Mouse (Mus musculus) G1E-ER4 (cell line): ENCODE measurements around the gene Kxd1. TPM values are rescaled to one million over a fixed set of nuclear protein-coding genes. Genes with fewer than 3 reads are reported as not detected.

Experiments
- GATA1 ChIP-seq: IDR thresholded peaks from one replicate; pipeline ENCODE4 v1.8.0; 2012; ENCODE audit warnings: low read length, inconsistent platforms
- polyA plus RNA-seq: library from polyadenylated mRNA; stranded (reverse); fragments of >175 nt; gene quantifications from 2 replicates; pipeline ENCODE4 v1.2.3, GENCODE M21; 2012

The Kxd1 gene
- polyA plus RNA-seq, 1 experiment: 41.4 TPM

DNA sequence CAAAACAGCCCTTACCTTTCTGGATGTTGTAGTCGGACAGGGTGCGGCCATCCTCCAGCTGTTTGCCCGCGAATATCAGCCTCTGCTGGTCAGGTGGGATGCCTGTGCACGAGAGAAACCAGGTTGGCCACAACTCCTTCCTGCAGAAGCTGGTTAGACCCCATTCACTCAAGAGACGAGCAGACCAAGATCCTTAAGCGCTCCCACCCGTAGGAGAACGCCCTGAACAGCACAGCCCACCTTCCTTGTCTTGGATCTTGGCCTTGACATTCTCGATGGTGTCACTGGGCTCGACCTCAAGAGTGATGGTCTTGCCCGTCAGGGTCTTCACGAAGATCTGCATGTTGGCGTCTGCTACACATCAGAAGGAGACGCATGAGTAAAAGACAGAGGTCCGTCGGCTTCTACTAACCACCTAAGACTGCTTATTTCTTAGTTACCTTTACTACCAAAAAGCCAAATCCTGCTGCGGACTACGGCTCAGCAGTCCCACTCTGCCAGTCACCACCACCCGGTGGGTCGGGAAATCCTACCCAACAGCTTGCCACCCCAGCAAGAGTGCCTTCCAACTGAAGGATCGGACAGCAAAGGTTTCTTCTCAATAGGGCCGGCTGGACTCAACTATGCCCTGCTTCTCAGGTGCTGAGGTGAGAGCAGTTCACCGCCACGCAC, 18.3 kb downstream of the Kxd1 start:
- no peak for TF ChIP-seq GATA1

DNA sequence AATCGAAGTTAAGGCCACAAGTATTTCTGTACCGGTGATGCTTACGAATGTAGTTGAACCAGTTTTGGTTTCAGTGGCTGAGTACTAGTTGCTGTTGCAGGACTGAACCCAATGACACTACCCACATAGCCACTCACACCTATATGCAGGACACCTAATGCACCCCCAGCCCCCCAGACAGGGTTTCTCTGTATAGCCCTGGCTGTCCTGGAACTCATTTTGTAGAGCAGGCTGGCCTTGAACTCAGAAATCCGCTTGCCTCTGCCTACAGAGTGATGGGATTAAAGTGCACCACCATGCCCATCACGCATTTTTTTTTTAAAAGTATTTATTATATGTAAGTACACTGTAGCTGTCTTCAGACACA, 20.7 kb downstream of the Kxd1 start:
- no peak for TF ChIP-seq GATA1

DNA sequence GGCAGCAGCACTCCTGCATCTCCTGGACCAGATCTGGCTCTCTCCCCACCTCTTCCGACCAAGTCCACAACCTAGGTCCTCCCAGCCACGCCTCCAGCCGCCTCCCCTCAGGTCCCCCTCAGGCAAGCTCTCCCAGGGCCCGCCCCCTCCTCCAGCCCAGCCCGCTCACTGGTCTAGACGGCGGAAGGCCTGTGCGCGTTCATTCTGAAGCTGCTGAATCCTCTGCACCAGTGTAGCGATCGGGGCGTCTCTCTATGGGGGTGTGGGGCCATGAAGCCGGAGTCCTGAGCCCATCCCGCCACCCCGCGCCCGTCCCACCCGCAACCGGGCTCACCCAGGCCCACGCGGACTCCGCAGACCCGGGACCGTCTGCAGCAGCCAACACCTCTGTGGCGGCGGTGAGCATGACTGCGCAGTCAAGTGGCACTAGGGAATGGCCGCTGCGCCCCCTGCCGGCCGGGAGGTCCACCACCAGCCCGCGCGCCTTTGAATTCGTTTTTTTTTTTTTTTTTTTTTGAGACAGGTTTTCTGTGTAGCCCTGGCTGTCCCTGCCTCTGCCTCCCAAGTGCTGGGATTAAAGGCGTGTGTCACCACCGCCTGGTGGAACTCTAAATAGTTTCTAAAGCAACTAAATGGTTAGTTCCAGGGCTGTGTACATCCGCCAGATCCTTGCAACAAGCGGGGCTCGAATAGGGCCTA, 21.3 kb downstream of the Kxd1 start, which contains the start of gene Rex1bd:
Gene Rex1bd, minus strand, starts transcription at position 425 of the 699 bp plus-strand sequence.
- TF ChIP-seq GATA1: no peak

DNA sequence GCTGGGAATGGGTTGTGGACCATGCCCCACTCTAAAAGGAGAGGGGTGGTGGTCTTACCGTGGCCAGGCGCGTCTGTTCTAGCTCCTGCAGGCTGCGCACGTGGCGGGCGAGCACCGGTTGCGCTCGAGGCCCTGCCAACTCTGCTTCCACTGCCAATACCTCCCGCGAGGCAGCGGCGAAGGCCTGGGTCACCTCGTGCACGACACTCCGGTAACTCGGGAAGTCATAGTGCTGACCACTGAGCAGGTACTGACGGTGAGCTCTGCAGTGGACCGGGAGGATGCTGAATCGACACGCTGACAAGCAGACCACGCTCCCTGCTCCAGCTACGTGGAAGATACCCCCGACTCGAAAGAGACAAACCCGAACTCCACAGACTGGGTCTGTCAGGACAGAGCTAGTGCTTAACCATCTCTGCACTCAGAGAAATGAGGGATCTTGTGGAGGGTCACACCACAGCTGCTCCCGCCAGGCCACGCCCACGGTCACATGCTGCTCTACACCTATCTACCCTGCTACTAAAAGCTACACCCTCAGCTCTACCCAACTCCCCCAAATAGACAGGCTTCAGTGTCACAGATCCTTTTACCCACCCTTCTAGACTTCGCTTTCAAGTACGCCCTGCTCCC, 21.9 kb downstream of the Kxd1 start:
- TF ChIP-seq GATA1: no peak

DNA sequence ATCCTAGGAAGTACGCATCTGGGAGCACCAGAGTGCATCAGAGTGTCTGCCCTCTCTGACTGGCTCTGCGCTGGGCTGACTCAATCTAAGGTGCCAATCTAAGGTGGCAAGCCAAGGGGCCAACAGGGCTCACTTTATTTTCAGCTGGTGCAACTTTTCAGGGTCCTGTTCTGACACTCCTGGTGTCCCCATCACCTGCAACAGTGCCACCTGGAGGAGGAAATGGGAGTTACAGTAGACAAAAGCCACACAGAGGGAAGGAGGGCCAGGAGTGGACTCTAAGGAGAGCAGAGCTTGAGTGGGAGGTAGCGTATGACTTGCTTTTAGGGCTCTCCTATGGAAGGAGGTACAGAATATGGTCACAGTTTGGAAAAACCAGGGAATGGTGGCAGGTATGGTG, 22.9 kb downstream of the Kxd1 start:
- TF ChIP-seq GATA1: no peak

DNA sequence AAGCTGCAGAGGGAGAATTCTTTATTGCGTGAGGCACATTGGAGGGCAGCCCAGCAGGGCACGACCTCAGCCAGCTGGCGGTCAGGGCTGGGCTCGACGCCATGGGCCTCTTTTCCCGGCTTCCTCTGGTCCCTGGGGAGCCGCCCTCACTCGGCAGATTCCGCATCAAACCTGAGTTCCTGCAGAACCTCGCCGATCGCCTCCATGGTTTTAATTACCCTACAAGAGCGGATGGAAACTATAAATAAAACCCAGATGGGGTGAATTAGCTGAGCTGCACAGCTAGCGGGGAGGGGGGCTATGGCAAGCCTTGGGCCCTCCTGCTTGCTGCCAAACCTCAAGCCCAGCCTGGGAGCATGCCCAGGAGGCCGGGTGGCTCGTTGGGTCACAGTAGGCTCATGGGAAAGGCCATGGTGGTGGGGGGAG, 23.5 kb downstream of the Kxd1 start:
- no peak for TF ChIP-seq GATA1

DNA sequence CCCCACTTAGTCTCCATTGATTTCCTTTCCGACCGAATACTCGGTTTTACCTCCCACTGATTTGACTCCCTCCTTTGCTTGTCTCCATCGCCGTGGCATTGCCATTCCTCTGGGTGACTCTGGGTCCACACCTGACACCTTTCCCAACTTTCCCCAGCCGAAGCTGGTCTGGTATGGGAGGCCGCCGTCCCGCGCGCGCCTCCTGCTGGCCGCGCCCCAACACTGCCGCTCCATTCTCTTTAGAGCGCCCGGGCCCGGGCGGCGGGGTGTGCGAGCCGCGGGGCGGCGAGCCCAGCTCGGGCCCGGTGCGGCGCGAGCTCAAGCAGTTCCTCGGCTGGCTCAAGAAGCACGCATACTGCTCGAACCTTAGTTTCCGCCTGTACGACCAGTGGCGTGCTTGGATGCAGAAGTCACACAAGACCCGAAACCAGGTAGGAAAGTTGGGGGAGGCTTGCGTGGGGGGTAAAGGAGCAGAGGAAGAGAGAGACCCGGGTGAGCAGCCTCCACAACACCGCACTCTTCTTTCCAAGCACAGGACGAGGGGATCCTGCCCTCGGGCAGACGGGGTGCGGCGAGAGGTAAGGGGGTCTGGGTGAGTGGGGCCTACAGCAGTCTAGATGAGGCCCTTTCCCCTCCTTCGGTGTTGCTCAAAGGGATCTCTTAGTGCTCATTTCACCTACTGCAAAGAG, 24.6 kb downstream of the Kxd1 start:
- no peak for TF ChIP-seq GATA1

DNA sequence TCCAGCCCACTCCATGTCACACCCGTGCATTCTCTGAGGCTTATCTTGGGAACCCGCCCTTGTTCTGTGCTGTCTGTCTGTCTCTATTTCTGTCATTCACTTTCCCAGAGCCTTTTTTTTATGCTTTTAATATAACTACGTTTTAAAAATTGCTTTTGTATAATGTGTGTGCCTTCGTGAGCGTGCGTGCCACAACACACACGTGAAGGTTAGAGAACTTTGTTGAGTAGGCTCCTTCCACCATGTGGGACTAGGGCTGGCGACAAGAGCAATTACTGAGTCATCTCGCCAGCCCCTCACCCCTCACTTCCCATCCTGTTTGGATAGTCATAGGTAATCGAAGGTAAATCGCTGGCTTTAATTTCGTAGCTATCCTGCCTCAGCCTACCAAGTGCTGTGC, 25.2 kb downstream of the Kxd1 start:
- no peak for TF ChIP-seq GATA1

DNA sequence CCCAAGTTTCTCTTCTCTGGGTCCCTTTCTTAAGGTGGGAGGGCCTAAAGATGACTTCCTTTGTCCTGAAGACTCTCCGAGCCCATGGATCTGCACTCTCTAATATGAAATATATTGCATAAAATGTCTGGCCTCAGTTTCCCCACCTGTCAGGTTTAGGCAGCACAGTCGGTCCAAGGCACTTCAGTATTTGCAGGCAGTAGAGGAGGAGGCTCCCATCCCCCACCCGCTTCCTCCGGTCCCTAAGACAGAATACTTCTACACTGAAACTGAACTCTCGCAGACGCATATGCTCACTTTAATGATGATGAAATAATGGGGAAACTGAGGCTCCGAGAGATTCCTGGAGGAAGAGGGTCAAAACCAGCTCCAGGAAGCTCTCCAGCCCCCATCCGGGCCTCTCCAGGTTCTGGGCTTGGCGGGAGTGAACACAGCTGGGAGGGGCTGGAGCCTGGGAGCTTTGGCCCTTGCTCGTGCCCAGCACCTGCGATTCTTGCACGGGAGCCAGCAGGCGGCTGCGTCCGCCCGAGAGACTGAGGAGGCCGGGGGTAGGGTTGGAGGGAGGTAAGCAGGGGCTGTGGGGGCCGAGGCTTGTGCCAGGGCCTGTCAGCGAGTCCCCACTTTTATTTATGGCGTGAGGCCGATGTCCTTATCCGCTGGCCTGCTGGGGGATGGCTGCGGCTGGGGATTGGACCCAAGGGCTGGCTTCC, 25.8 kb downstream of the Kxd1 start:
- no peak for TF ChIP-seq GATA1

DNA sequence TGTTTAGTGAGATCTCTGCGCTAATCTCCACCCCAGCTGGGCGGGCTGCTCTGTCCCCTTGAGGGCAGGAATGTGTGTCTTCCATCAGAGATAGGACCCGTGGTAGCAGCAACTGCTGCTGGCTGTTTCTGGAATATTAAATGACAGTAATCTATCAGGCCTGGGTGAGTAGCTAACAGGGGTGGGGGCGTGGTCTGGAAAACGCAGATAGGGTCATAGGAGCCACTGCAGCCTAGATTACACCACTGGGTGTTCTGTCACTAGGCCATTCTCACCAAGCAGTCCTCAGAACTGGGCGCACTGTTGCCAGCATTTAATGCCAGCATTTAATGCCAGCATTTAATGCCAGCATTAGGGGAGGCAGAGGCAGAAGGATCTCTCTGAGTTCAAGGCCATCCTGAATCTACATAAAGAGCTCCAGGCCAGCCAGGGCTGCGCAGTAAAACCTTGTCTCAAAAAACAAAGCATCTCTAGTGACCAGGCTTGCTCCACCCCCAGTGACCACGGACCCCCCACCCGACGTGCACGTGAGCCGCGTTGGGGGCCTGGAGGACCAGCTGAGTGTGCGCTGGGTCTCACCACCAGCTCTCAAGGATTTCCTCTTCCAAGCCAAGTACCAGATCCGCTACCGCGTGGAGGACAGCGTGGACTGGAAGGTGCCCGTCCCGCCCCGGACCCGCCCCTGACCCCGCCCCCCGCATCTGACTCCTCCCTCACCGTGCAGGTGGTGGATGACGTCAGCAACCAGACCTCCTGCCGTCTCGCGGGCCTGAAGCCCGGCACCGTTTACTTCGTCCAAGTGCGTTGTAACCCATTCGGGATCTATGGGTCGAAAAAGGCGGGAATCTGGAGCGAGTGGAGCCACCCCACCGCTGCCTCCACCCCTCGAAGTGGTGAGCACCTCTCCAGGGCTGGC, 27.1 kb downstream of the Kxd1 start:
- no peak for TF ChIP-seq GATA1

DNA sequence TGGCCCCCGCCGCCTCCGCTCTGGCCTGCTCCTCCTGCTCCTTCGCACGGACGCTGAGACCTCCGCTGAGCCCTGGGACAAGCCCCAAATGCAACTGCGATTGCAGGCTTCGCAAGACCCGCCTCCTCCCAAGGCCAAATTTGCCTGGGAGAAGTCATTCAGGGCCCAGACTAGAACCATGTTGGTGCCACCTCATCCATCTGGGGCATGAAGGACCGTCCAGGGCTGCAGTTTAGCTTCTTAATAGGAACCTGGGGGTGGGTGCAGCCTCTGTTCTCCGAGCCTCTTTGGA, 32.0 kb downstream of the Kxd1 start:
- no peak for TF ChIP-seq GATA1

DNA sequence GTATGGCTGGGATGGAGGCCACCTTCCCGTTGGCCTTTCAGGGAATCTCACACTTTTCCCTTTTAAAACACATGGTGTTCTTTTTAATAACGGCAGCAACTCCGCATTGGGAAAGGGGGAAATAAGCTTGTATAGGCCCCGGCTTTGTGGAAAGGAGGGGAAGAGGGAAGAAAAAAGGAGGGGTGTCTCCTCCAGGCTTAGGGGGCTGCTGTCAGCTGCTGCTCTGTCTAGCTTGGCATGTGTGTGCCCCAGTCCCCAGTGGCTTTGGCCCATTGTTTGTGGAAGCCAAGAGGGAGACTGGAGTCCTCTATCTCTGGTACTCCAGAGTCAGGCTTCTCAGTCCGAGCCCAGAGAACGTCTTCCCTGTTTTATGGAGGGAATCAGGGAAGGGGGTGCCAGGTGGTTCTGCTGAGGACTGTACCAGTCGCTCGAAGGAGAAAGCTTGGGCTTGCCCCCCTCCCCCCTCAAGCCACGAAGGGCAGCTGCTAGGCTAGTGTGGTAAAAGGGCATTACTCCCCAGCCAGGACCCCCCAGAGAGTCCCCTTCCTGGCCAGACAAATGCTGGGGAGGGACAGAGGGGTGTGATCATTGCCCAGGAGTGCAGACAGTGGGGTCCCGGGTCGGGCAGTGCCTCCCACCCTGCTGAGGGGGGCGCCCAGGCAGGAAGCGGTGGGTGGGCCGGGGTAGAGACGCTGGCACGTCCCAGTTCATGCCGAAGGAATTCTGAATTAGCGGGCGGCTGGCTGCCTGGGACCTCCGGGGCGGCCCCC, 32.6 kb downstream of the Kxd1 start:
- TF ChIP-seq GATA1: no peak

DNA sequence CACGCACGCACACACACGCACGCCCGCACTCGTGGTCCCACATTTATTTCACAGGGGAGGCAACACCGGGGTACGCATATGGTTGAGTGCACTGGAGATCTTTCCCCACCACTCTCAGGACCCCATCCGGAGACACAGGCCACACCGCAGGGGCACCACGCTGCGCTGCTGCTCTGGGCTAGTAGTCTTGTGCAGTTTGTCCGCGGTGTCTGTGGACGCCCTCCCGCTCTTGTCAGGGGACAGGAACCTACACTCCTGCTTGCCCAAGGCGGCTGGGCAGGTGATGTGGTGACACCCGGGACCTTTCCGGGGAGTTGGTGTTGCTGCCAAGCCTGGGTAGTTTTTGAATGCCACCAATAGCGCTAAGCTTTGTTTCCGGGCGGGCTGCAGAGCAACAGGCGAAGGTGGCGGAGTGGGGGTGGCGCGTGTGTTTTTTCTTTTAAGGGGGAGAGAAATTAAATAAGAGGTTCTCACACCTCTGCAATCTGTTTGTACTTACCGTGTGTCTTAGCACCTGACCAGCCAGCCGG, 33.3 kb downstream of the Kxd1 start:
- TF ChIP-seq GATA1: no peak
